Mouse (Mus musculus) retina, postnatal 1 day (tissue): ENCODE results near the gene Mrpl42.
"Not testable (repeated sequence)": the region's sequence is repeated elsewhere in the genome, so short reads cannot be mapped to it uniquely, and the experiment has no call there.

Source experiments
- DNase-seq: peaks from one replicate; pipeline ENCODE4 v3.0.0-alpha.2; 2012

The Mrpl42 gene

GRCm38 (mm10) chr10:95501463-95502081 is at the start of gene Mrpl42:
Gene Mrpl42 (minus strand): TSS chr10:95501940.
- peak; percentile 94 for DNase-seq

GRCm38 (mm10) chr10:95550506-95550905 is 48.8 kb upstream of the Mrpl42 start:
- DNase-seq, result peak; percentile 57

GRCm38 (mm10) chr10:95549080-95549479 is 47.3 kb upstream of the Mrpl42 start:
- DNase-seq, result not testable (repeated sequence)

GRCm38 (mm10) chr10:95548154-95548826 is 46.5 kb upstream of the Mrpl42 start:
- no peak for DNase-seq

- DNase-seq, result no peak
These were observed 44.4 kb upstream of the Mrpl42 start for GRCm38 (mm10) chr10:95546178-95546577.

- no peak for DNase-seq
These were observed 43.3 kb upstream of the Mrpl42 start for GRCm38 (mm10) chr10:95545051-95545450.

GRCm38 (mm10) chr10:95544651-95545050 is 42.9 kb upstream of the Mrpl42 start:
- DNase-seq, result no peak

GRCm38 (mm10) chr10:95544004-95544403 is 42.3 kb upstream of the Mrpl42 start:
- DNase-seq, result no peak

GRCm38 (mm10) chr10:95543377-95543776 is 41.6 kb upstream of the Mrpl42 start:
- DNase-seq, result no peak

- no peak for DNase-seq
These were observed 41.2 kb upstream of the Mrpl42 start for GRCm38 (mm10) chr10:95542916-95543315.

GRCm38 (mm10) chr10:95539841-95540240 is 38.1 kb upstream of the Mrpl42 start:
- no peak for DNase-seq

- DNase-seq, result no peak
These were observed 37.5 kb upstream of the Mrpl42 start for GRCm38 (mm10) chr10:95539260-95539659.

GRCm38 (mm10) chr10:95536222-95536541 is 34.4 kb upstream of the Mrpl42 start:
- no peak for DNase-seq

- no peak for DNase-seq
These were observed 33.9 kb upstream of the Mrpl42 start for GRCm38 (mm10) chr10:95535399-95536221.

GRCm38 (mm10) chr10:95533382-95533781 is 31.6 kb upstream of the Mrpl42 start:
- DNase-seq, result no peak

- no peak for DNase-seq
These were observed 31.2 kb upstream of the Mrpl42 start for GRCm38 (mm10) chr10:95532916-95533315.

GRCm38 (mm10) chr10:95530551-95531121 is 28.9 kb upstream of the Mrpl42 start:
- no peak for DNase-seq

- no peak for DNase-seq
These were observed 24.9 kb upstream of the Mrpl42 start for GRCm38 (mm10) chr10:95526495-95527122.

GRCm38 (mm10) chr10:95525871-95526270 is 24.1 kb upstream of the Mrpl42 start:
- DNase-seq, result no peak

GRCm38 (mm10) chr10:95525037-95525675 is 23.4 kb upstream of the Mrpl42 start:
- no peak for DNase-seq

- no peak for DNase-seq
These were observed 15.9 kb upstream of the Mrpl42 start for GRCm38 (mm10) chr10:95517656-95518055.

- DNase-seq, result no peak
These were observed 13.7 kb upstream of the Mrpl42 start for GRCm38 (mm10) chr10:95515293-95515931.
